Mouse (Mus musculus): ENCODE measurements around the gene Decr2.

- TF ChIP-seq POLR2A (IDR thresholded peaks at IDR 0.05; ENCODE audit: control insufficient read depth, extremely low read depth, insufficient read depth, low read length, poor library complexity), result no peak
- no peak for TF ChIP-seq CTCF (IDR thresholded peaks at IDR 0.05; ENCODE audit: borderline replicate concordance, control insufficient read depth, extremely low read depth, insufficient read depth, low read length, poor library complexity)
Measured at GRCm38 (mm10) chr17:26055164-26055563, 35.0 kb downstream of the Decr2 start.

Data from thymus, adult 2 months (tissue).